Mouse (Mus musculus) Patski (cell line): ENCODE results near the gene Ezh2. TPM values are rescaled to one million over a fixed set of nuclear protein-coding genes. Genes with fewer than 3 reads are reported as not detected.
A peak's percentile ranks its signal among the peaks of the same experiment; 100 is the strongest.
"Not testable (repeated sequence)": the region's sequence is repeated elsewhere in the genome, so short reads cannot be mapped to it uniquely, and the experiment has no call there.

Source experiments
- ATAC-seq: fragments of 100-300 bp; one replicate; pipeline ENCODE4 v1.8.0; 2021
- CTCF ChIA-PET: fragments of 350-600 bp; sonication (Branson Sonifier 250); formaldehyde crosslinking; loops from one replicate; lab custom pipeline; 2022; ENCODE audit warnings: inconsistent platforms; lab: Charles Lee
- POLR2A ChIA-PET: fragments of 350-600 bp; sonication (Branson Sonifier 250); formaldehyde crosslinking; loops from one replicate; lab custom pipeline; 2022; ENCODE audit warnings: antibody characterized with exemption, inconsistent platforms; lab: Charles Lee
- DNase-seq: peaks from one replicate; pipeline ENCODE4 v3.0.0-alpha.2; 2011; ENCODE audit warnings: low read depth, low spot score
- H3K27me3 ChIP-seq: fragments of 371-371 bp; one replicate; pipeline ENCODE4 v1.5.1; 2021
- CTCF ChIP-seq: fragments of 100-300 bp; IDR thresholded peaks from one replicate; pipeline ENCODE4 v1.5.1; 2021
- in situ Hi-C: fragments of 300-500 bp; cut with MboI; formaldehyde crosslinking; loops from 3 replicates; pipeline ENCODE4 v1.11.1; 2018; ENCODE audit warnings: low pct_unique_long_range_greater_than_20kb, mixed read lengths
- polyA plus RNA-seq: library from polyadenylated mRNA; unstranded; gene quantifications from one replicate; pipeline ENCODE4 v1.2.3, GENCODE M21; 2021

The Ezh2 gene
- 125 TPM for polyA plus RNA-seq

DNA sequence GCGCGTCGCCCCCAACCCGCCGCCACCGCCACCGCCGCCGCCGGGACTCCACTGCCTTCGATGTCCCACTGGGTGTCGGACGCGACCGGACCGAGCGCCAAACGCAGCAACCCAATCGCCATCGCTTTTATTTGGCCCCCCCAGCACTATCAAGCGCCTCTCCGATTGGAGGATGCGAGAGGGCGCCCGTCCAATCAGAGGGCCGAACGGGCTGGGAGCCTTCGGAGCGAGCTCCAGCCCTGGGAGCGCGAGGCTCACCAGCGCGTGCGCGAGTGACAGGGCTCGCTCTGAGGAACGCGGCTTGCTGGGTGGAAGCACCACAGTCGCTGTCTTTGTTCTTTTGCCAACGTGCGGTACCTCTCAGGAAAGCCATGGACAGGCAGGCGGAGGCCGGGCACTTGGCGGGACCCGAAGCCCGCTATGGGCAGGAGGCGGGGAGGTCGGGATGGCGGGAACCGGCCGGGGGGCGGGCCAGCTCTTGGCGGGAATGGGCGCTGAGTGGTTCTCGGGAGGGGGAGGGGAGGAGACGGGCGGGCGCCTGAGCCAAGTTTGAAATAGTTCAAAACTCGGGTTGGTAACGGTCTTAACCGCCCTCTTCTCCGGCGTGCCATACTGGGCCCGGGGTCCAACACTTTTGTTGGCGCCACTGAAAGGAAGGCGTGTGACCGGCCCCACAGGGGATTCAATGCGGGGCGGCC, at the start of gene Ezh2:
TSS of gene Ezh2 (minus strand) at position 416 of the 698 bp plus-strand sequence.
- TF ChIP-seq CTCF: no peak
- DNase-seq: peak; percentile 76
- ChIA-PET POLR2A (interaction anchor here (1.0 kb wide), 1 partner anchor 141 kb away, joined by 4 read pairs; no protein-coding TSS in a partner anchor), CTCF (no interaction called here)
- in situ Hi-C loops: no loop called here
- no peaks in the 10 kb centered on the region for H3K27me3 ChIP-seq
- peak; percentile 96 for ATAC-seq

DNA sequence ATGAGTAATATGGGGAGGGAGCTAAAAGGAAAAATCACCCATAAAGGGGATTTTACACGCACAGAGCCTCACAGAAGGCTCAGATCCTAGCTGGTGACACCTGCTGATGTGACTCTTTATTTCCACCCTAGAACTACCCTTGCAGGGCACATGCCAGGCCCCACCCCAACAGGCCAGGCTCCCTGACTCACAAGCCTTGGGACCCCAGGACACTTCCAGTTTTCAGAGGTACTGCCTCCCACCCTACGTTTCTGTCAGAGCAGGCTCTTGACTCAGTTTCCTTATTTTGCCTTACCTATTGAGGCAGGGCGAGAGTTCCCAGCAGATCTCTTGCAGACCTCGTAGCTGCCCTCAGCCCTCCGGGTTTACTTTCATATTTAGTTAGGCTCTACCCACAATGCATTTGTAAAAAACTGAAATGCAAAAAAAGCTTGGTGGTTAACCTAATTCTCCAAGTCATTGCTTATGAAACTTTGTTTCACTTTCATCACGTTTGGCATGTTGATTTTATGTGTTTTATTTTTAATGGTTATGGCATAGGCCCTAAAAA, 41.5 kb upstream of the Ezh2 start:
- DNase-seq (no peak), ATAC-seq (no peak)
- POLR2A ChIA-PET: no interaction called here
- no peaks in the 10 kb centered on the region for H3K27me3 ChIP-seq
- no peak for TF ChIP-seq CTCF
- CTCF ChIA-PET: interaction anchor here (1.5 to 3.5 kb wide), 3 partner anchors 10 to 296 kb away, joined by 3 to 15 read pairs (median 3); no protein-coding TSS in a partner anchor
- in situ Hi-C loops: no loop called here

DNA sequence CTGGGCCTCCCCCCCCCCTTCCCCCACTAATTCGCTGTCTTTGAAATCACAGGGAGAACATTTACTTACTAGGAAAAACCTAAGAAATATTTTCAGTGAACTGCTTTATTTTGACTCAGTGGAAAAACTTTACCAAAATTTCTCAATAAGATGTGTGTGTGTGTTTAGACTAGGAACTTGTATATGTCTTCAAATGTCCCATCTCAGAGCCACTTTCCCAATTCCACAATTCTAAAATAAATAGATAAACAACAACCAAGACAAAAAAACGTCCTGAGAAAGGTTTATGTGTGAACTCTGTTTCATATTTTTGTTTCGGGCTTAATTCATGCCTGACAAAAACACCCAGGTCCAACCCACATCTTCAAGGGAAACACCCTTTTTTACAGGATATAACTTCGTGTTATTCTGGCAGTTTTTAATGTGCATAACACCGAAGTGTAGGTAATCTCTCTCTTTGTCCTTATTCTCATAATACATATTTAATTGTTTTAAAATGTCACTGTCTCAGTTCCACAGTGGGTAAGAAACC, 40.9 kb upstream of the Ezh2 start:
- H3K27me3 ChIP-seq: no peaks in the 10 kb centered on the region
- in situ Hi-C loops: no loop called here
- CTCF ChIA-PET: interaction anchor here (1.5 to 3.5 kb wide), 3 partner anchors 10 to 296 kb away, joined by 3 to 15 read pairs (median 3); no protein-coding TSS in a partner anchor
- POLR2A ChIA-PET: no interaction called here
- DNase-seq (no peak), ATAC-seq (no peak)
- TF ChIP-seq CTCF: no peak

DNA sequence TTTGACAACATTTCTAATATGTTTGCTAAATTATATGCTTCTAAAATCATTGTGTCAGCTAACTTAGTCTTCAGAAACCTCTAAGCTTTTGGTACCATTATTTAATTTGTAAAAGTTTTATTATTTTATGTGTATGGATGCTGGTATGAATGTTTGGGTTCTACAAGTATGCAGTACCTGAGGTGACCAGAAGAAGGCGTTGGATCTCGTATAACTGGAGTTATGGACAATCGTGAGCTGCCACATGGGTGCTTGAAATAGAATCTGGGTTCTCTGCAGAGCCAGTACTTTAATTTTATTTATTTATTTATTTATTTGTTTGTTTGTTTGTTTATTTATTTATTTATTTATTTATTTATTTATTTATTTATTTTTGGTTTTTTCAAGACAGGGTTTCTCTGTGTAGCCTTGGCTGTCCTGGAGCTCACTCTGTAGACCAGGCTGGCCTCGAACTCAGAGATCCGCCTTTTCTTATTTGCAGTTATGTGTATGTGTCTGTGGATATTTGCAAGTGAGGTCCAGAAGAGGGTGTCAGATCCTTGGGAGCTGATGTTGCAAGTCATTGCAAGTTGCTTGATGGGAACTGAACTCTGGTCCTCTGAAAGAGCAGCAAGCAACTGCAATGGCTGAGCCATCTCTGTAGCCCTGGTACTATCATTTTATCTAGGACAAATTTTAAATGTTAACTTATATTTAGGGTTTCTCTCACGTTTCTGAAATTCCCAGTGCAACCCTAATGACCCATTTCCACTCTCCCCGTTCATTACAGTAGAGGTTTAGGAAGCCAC, 40.3 kb upstream of the Ezh2 start:
- no peak for ATAC-seq
- in situ Hi-C loops: no loop called here
- ChIA-PET CTCF (interaction anchor here (0.9 to 3.5 kb wide), 5 partner anchors 11 to 295 kb away, joined by 3 to 15 read pairs (median 3); no protein-coding TSS in a partner anchor), POLR2A (no interaction called here)
- no peak for DNase-seq
- peak; percentile 18 for TF ChIP-seq CTCF
- no peaks in the 10 kb centered on the region for H3K27me3 ChIP-seq

DNA sequence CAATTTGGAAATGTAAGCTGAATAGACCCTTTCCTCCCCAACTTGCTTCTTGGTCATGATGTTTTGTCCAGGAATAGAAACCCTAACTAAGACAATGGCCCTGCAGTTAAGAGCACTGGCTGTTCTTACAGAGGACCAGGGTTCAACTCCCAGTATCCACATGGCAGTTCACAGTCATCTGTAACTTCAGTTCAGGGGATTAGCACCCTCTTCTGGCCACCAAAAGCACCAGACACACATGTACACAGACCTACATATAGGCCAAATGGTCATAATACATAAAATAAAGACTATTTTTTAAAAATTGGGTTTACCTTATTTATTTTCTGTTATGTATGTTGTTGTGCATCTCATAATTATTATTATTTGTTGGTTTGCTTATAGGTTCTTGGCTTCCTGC, 38.3 kb upstream of the Ezh2 start:
- ATAC-seq: no peak
- ChIA-PET POLR2A (no interaction called here), CTCF (no interaction called here)
- TF ChIP-seq CTCF: peak; percentile 56
- in situ Hi-C loops: no loop called here
- no peaks in the 10 kb centered on the region for H3K27me3 ChIP-seq
- no peak for DNase-seq

DNA sequence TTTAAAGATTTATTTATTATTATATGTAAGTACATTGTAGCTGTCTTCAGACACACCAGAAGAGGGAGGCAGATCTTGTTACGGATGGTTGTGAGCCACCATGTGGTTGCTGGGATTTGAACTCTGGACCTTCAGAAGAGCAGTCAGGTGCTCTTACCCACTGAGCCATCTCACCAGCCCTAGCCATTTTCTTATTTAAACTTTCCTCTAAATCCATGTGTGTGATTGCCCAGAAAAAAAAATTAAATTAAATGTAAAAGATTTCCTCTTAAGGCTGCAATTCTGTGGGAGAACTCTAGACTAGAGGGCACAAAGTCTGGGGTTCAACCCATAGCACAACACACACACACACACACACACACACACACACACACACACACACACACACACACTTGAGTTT, 34.9 kb upstream of the Ezh2 start:
- in situ Hi-C loops, POLR2A ChIA-PET, ATAC-seq, H3K27me3 ChIP-seq, DNase-seq: not testable (repeated sequence)
- CTCF ChIA-PET: interaction anchor here (1.2 kb wide), 1 partner anchor 17 kb away, joined by 3 read pairs; no protein-coding TSS in a partner anchor

DNA sequence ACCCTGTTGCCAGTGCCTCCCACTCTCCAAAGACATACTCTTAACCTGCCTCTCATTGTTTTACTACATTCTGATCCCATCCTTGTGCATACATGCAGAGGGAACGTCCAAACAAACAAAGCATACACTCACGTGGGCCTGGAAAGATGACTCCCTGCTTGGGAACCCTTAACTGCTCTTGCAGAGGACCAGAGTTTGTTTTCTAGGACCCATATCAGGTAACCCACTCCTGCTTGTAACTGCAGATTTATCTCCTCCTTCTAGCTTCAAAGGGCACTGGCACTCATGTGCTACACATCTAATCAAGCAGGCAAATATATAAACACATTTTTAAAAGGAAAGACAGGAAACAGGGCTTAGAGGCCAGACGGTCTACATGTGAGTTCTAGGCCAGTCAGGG, 32.8 kb upstream of the Ezh2 start:
- CTCF ChIA-PET: interaction anchor here (0.8 kb wide), 1 partner anchor 21 kb away, joined by 3 read pairs; no protein-coding TSS in a partner anchor
- H3K27me3 ChIP-seq: no peaks in the 10 kb centered on the region
- ATAC-seq (no peak), DNase-seq (no peak)
- POLR2A ChIA-PET: no interaction called here
- in situ Hi-C loops: loop anchor here (10.0 kb wide), 1 partner anchor 313 kb away; no protein-coding TSS in a partner anchor
- no peak for TF ChIP-seq CTCF

DNA sequence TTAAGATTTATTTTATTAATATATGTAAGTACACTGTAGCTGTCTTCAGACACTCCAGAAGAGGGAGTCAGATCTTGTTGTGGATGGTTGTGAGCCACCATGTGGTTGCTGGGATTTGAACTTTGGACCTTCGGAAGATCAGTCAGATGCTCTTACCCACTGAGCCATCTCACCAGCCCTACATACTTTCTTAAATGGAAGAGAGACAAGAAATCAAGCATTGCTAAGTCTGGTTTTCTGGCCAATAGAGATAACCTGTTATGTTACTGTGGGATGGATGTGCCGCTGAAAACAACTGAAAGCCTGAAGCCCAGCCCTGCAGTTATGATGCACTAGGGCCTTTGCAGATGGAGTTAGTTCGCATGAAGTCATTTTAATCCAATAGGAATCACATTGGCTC, 31.8 kb upstream of the Ezh2 start:
- DNase-seq, H3K27me3 ChIP-seq, POLR2A ChIA-PET, ATAC-seq: not testable (repeated sequence)
- CTCF ChIA-PET: interaction anchor here (1.1 kb wide), 1 partner anchor 16 kb away, joined by 3 read pairs; no protein-coding TSS in a partner anchor
- in situ Hi-C loops: loop anchor here (10.0 kb wide), 1 partner anchor 312 kb away; no protein-coding TSS in a partner anchor

DNA sequence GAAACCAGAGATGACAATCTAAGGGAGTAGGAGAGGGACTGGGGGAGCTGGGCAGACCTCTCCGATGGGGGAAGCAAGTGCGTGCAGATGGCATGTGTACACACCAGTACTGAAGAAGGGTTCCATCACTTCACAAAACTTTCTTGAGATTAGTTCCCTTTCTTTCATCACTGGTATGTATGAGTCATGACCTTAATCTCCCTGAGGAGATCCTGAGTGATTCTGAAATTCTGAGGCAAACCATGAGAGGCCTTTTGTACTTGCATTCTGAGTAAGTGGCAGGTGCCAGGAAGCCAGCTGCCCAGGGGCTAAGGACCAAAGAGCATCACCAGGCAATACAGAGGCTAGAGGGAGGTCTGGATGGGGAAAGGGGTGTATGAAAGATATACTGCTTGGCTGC, 25.9 kb upstream of the Ezh2 start:
- no peak for TF ChIP-seq CTCF
- peak; percentile 46 for DNase-seq
- ATAC-seq: peak; percentile 97
- H3K27me3 ChIP-seq: no peaks in the 10 kb centered on the region
- ChIA-PET POLR2A (no interaction called here), CTCF (interaction anchor here (0.9 to 2.9 kb wide), 4 partner anchors 14 to 170 kb away, joined by 3 to 6 read pairs (median 3); no protein-coding TSS in a partner anchor)
- in situ Hi-C loops: loop anchor here (10.0 kb wide), 1 partner anchor 306 kb away; no protein-coding TSS in a partner anchor

DNA sequence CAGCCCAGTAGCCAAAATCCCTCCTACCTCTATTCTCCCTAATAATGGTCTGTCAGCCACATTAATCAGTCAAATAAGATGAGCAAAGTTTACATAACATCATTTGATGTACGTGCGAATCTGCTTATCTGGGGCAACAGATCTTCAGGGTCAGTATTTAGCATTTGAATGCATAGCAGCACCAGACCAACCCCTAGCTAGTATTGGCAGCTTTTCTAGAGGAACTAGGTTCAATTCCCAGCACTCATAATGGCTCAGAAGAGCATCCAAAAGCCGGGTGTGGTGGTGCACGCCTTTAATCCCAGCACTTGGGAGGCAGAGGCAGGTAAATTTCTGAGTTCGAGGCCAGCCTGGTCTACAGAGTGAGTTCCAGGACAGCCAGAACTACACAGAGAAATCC, 13.2 kb upstream of the Ezh2 start:
- in situ Hi-C loops, ATAC-seq, H3K27me3 ChIP-seq, POLR2A ChIA-PET, DNase-seq: not testable (repeated sequence)
- CTCF ChIA-PET: interaction anchor here (0.7 to 1.5 kb wide), 2 partner anchors 28 to 39 kb away, joined by 3 read pairs; no protein-coding TSS in a partner anchor
